Mouse (Mus musculus) liver, embryonic 16.5 days (tissue): ENCODE results near the gene Rcan1. TPM values are rescaled to one million over a fixed set of nuclear protein-coding genes. Genes with fewer than 3 reads are reported as not detected.

Experiments used
- ATAC-seq: fragments of 200-750 bp; cut with Nextera tagmentation; 2 replicates; pipeline ENCODE4 v1.8.0; 2017; ENCODE audit warnings: low read depth, mild to moderate bottlenecking, moderate number of reproducible peaks, moderate library complexity
- H3K27ac ChIP-seq: fragments of 300-500 bp; sonication (generic); 2 replicates; pipeline ENCODE4 v1.5.1; 2014; ENCODE audit warnings: mild to moderate bottlenecking, low read length
- H3K27me3 ChIP-seq: fragments of 300-500 bp; sonication (generic); 2 replicates; pipeline ENCODE4 v1.6.1; 2014; ENCODE audit warnings: low read depth, low read length, mixed read lengths; ENCODE audit not compliant: control insufficient read depth, insufficient read depth
- H3K36me3 ChIP-seq: fragments of 300-500 bp; sonication (generic); 2 replicates; pipeline ENCODE4 v1.6.1; 2014; ENCODE audit warnings: mild to moderate bottlenecking; ENCODE audit not compliant: control insufficient read depth, insufficient read depth
- H3K4me1 ChIP-seq: fragments of 300-500 bp; sonication (generic); 2 replicates; pipeline ENCODE4 v1.6.1; 2014; ENCODE audit warnings: low read depth, low read length, mixed read lengths; ENCODE audit not compliant: control insufficient read depth
- H3K4me2 ChIP-seq: fragments of 300-500 bp; sonication (generic); 2 replicates; pipeline ENCODE4 v1.6.1; 2014; ENCODE audit warnings: low read depth, low read length, mixed read lengths
- H3K4me3 ChIP-seq: fragments of 300-500 bp; sonication (generic); 2 replicates; pipeline ENCODE4 v1.5.1; 2014; ENCODE audit warnings: low read depth, mild to moderate bottlenecking, low read length
- H3K9ac ChIP-seq: fragments of 300-500 bp; sonication (generic); 2 replicates; pipeline ENCODE4 v1.6.1; 2014; ENCODE audit warnings: low read depth, low read length
- H3K9me3 ChIP-seq: fragments of 300-500 bp; sonication (generic); replicated peaks from 2 replicates; pipeline ENCODE4 v1.6.1; 2016; ENCODE audit warnings: low read length; ENCODE audit not compliant: control insufficient read depth
- WGBS: fragments of 180-500 bp; shearing (Covaris S2); extraction: QIAGEN DNeasy Blood & Tissue Kit; methylation state at CpG from one replicate; pipeline ENCODE4 v1.1.7; 2014; ENCODE audit not compliant: insufficient replicate concordance; 5-methylcytosine and 5-hydroxymethylcytosine counted together
- polyA plus RNA-seq: library from polyadenylated mRNA; unstranded; fragments of >200 nt; fragmentation: Nextera tagmentation; extraction: Ambion mirVana; gene quantifications from 2 replicates; pipeline ENCODE4 v1.2.1, GENCODE M21; 2015

Rcan1 gene
- polyA plus RNA-seq, 1 experiment from 2014 or later, result 7.4 TPM

DNA sequence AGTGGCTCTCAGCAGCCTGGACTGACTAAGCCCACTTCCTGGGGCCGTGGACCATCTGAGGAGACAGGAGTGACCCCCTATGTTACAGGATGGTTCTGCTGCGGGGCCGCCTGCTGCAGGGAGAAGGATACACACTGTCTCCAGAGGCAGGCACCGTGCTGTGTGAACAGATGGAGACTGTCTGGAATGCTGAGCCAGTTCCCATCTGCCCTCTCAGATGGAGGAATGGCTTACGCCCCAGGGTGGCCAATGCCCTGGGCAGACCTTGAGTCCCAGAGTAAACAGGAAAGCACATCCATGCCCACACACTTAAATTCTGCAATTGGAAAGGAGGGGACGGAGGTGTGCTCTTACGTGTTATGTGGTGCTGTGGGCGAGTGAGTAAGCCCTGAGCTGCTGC lies 20.3 kb downstream of the Rcan1 start:
- H3K27ac ChIP-seq, result no peak overlapping the region
- H3K4me1 ChIP-seq, result no peaks in the 10 kb centered on the region
- H3K9me3 ChIP-seq, result no peaks in the 10 kb centered on the region
- no peaks in the 10 kb centered on the region for H3K27me3 ChIP-seq
- no peak overlapping the region for H3K9ac ChIP-seq
- no peak for ATAC-seq
- 73% methylated on average over 8 of the region's 8 CpGs for WGBS
- H3K4me2 ChIP-seq, result no peak overlapping the region
- no peak overlapping the region for H3K4me3 ChIP-seq
- H3K36me3 ChIP-seq, result no peaks in the 10 kb centered on the region

DNA sequence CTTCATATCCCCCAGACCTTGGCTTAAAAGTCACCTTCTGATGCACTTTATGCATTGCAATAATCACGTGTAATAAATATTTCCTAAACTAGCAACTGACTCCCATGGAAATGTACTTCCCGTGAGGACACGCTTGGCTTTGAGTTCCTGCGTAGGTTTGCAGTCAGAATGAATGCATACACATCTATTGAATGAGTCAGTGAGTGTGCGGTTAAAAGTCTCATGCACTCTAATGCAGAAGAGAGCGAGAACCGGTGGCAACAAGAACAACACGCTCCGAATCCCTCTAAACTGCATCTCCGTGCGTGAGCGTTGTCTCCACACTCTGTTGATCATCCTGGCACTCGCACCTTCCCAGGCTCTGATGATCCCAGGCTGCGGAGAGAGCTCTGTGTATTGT lies 21.6 kb downstream of the Rcan1 start:
- Histone ChIP-seq H3K9ac (no peak overlapping the region), H3K36me3 (no peaks in the 10 kb centered on the region), H3K27me3 (no peaks in the 10 kb centered on the region), H3K27ac (no peak overlapping the region), H3K4me1 (no peaks in the 10 kb centered on the region), H3K4me2 (no peak overlapping the region), H3K9me3 (no peaks in the 10 kb centered on the region), H3K4me3 (no peak overlapping the region)
- no peak for ATAC-seq
- WGBS, result 84% methylated on average over 14 of the region's 14 CpGs

DNA sequence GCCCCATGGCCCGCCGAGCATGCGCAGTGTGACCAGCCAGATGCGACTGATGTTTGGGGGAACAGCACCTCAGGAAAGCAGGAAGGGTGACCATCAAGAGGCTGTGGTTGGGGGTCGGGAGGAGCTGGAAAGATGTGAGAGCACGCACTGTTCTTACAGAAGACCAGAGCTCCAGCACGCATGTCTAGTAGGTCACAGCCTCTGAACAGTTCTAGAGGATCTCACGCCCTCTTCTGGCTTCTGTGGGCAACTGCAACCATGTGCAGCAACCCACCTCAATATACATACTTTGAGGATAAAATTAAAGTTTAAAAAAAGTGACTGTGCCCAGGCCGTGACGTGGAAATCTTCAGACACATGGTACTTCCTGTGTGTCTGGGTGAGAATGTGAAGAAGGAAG lies 25.3 kb downstream of the Rcan1 start:
- Histone ChIP-seq H3K9ac (no peak overlapping the region), H3K9me3 (no peaks in the 10 kb centered on the region), H3K36me3 (no peaks in the 10 kb centered on the region), H3K27ac (no peak overlapping the region), H3K4me2 (no peak overlapping the region), H3K27me3 (no peaks in the 10 kb centered on the region), H3K4me3 (no peak overlapping the region), H3K4me1 (peaks cover 4% of the 10 kb centered on the region; the same call in 1 of the 2 replicates)
- 52% methylated on average over 10 of the region's 10 CpGs for WGBS
- ATAC-seq, result no peak

DNA sequence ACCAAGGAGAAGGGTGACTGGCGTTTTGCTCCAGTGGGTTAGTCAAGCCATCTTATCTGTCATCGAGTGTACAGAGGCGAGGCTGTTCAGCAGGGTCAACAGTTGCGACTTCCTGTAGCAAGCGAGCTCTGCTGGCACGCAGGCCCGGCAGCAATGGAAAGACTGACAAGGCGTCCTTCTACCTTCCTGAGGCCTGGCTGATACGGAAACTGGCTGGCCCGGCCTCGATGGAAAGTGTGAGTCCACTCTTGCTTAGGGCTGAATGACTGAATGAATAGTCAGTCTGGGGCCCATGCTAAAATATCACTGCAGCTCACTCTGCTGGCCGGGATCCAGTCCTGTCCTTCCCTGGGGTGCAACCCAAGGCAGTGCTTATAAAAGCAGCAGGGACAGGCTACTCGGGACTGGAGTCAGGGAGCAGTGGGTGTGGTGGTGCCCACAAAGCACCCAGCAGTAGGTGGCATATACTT lies 27.0 kb downstream of the Rcan1 start:
- H3K4me2 ChIP-seq, result no peak overlapping the region
- no peaks in the 10 kb centered on the region for H3K36me3 ChIP-seq
- H3K9ac ChIP-seq, result no peak overlapping the region
- no peaks in the 10 kb centered on the region for H3K9me3 ChIP-seq
- no peaks in the 10 kb centered on the region for H3K27me3 ChIP-seq
- H3K4me1 ChIP-seq, result peaks cover 4% of the 10 kb centered on the region; the same call in 1 of the 2 replicates
- WGBS, result 13% methylated on average over 13 of the region's 13 CpGs
- ATAC-seq, result peak; percentile 30; the same call in 1 of the 2 replicates
- no peak overlapping the region for H3K27ac ChIP-seq
- no peak overlapping the region for H3K4me3 ChIP-seq

DNA sequence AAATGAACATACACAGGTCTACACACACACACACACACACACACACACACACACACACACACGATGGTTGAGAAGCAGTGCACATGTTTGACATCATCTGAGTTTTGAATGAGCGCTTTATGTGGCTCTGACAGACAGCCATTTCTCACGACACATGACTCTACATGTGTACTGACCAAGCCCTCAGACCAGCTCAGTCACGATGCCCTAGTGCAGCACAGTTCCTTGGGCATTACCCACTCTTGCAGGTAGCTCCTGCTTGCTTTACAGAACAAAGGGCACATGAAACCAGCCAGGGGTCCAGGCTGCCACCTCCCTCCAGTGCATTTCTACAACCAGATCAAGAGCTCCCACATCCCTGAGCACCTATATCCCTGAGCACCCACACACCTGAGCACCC lies 27.7 kb downstream of the Rcan1 start:
- Histone ChIP-seq H3K27ac (no peak overlapping the region), H3K4me3 (no peak overlapping the region), H3K9me3 (no peaks in the 10 kb centered on the region), H3K4me2 (no peak overlapping the region), H3K36me3 (no peaks in the 10 kb centered on the region), H3K9ac (no peak overlapping the region), H3K27me3 (no peaks in the 10 kb centered on the region), H3K4me1 (peaks cover 4% of the 10 kb centered on the region; the same call in 1 of the 2 replicates)
- WGBS, result 81% methylated on average over 4 of the region's 4 CpGs
- no peak for ATAC-seq

DNA sequence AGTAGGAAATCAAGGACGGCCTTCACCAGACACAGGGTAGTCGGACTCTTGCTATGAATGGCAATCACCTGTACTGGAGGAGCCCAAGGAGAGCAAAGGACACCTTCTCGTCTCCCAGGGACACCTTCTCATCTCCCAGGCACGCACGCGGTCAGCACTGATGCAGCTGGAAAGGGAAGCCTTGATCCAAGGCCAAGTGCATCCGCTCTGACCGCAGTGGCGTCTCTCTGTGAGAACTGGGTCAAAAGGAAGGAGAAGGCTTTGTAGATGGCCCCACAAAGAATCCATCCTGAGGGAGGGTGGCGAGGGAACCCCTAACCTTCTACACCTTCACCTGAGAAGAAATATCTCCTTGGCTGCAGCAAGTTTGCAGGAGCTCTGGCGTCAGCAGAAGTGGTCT lies 28.5 kb downstream of the Rcan1 start:
- WGBS, result 86% methylated on average over 11 of the region's 11 CpGs
- H3K9ac ChIP-seq, result no peak overlapping the region
- ATAC-seq, result no peak
- H3K9me3 ChIP-seq, result no peaks in the 10 kb centered on the region
- H3K27ac ChIP-seq, result no peak overlapping the region
- no peaks in the 10 kb centered on the region for H3K27me3 ChIP-seq
- no peaks in the 10 kb centered on the region for H3K36me3 ChIP-seq
- H3K4me3 ChIP-seq, result no peak overlapping the region
- peaks cover 4% of the 10 kb centered on the region; the same call in 1 of the 2 replicates for H3K4me1 ChIP-seq
- no peak overlapping the region for H3K4me2 ChIP-seq

DNA sequence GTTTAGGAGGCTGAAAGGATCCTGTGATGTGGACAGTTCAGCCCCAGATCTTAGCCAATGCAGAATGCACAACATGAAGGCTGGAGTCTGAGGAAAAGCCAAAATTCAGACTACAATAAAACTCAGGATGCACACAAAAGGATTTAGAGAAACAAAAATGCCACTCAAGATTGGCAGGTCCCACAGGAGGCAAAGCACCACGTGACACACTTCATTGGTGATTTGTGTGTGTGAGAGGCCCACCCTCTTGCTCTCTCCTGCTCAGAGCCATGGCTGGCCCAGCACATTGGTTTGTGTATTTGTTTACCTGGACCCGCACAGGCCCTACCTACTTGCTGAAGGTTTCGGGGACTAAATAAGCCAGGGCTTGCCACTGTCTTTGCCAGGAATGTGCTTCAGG lies 29.5 kb downstream of the Rcan1 start:
- Histone ChIP-seq H3K4me3 (no peak overlapping the region), H3K9ac (no peak overlapping the region), H3K36me3 (no peaks in the 10 kb centered on the region), H3K27ac (no peak overlapping the region), H3K4me1 (peaks cover 4% of the 10 kb centered on the region; the same call in 1 of the 2 replicates), H3K27me3 (no peaks in the 10 kb centered on the region), H3K4me2 (no peak overlapping the region), H3K9me3 (no peaks in the 10 kb centered on the region)
- 57% methylated on average over 3 of the region's 3 CpGs for WGBS
- ATAC-seq, result no peak

DNA sequence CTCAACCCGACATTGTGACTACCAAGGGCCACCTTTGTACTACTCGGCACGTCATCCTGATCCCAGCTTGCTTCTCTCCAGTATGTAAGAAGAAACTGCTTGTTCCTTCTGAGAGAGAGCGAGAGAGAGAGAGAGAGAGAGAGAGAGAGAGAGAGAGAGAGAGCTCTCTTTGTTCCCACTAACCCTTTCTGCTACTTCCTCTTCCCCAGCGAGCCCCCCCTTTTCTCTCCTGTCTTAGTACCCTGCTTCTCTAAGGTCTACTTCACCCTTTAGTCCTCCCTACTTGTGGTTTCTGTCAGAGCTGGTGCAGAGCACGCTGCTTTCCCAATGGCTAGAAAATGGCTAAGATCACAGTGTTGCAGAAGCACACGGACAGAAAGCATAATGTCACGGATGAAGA lies 30.4 kb downstream of the Rcan1 start:
- 47% methylated on average over 8 of the region's 8 CpGs for WGBS
- Histone ChIP-seq H3K27ac (no peak overlapping the region), H3K4me1 (peaks cover 4% of the 10 kb centered on the region; the same call in 1 of the 2 replicates), H3K36me3 (no peaks in the 10 kb centered on the region), H3K27me3 (no peaks in the 10 kb centered on the region), H3K9me3 (no peaks in the 10 kb centered on the region), H3K4me2 (no peak overlapping the region), H3K4me3 (no peak overlapping the region), H3K9ac (no peak overlapping the region)
- no peak for ATAC-seq

DNA sequence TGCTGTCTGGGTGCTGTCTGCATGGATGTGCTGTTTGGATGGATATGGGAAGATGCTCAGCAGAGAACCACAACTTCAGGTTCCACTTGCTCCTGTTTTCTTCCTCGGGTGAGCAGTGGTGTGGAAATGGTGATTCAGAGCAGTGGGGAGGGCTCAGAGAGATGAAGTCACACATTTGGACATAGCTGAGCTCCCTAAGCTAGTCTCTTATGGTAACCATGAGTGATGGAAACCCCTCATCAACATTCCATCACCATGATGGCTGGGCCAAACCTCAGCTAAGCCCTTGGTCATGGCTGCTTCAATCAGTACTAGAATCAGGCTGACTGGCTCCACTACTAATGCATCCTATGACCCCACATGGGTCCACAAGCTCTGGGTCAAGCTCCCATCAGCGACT lies 30.9 kb downstream of the Rcan1 start:
- Histone ChIP-seq H3K27me3 (no peaks in the 10 kb centered on the region), H3K27ac (no peak overlapping the region), H3K4me3 (no peak overlapping the region), H3K36me3 (no peaks in the 10 kb centered on the region), H3K4me2 (no peak overlapping the region), H3K4me1 (peaks cover 4% of the 10 kb centered on the region; the same call in 1 of the 2 replicates), H3K9me3 (no peaks in the 10 kb centered on the region), H3K9ac (no peak overlapping the region)
- 40% methylated on average over 2 of the region's 2 CpGs for WGBS
- ATAC-seq, result no peak
